Mouse (Mus musculus): Measurements from ENCODE around the gene Slc15a4. TPM values are rescaled to one million over a fixed set of nuclear protein-coding genes. Genes with fewer than 3 reads are reported as not detected.

Slc15a4 gene
- polyA plus RNA-seq (2012; rRNA removed) = 19.8 and 22.8 TPM in 2 replicates

- H3K27ac ChIP-seq (ENCODE audit: control insufficient read depth, insufficient read depth, low read depth, low read length) = peak within 1 kb of the TSS; percentile 69; the same call in 1 of the 2 replicates
Observed at GRCm38 (mm10) chr5:127632167-127633145, at the start of gene Slc15a4, which contains the start of gene Glt1d1. Slc15a4 (minus strand) TSS chr5:127632897. Glt1d1 (plus strand) TSS chr5:127632262.

GRCm38 (mm10) chr5:127678501-127678900 is 45.8 kb upstream of the Slc15a4 start:
- Histone ChIP-seq H3K4me3 (ENCODE audit: control insufficient read depth, low read depth, low read length) (no peak overlapping the region), H3K4me1 (ENCODE audit: control insufficient read depth, insufficient read depth, low read length) (no peaks in the 10 kb centered on the region), H3K27me3 (ENCODE audit: control insufficient read depth, insufficient read depth, low read length) (no peaks in the 10 kb centered on the region), H3K36me3 (ENCODE audit: control insufficient read depth, insufficient read depth, low read length) (no peaks in the 10 kb centered on the region), H3K27ac (ENCODE audit: control insufficient read depth, insufficient read depth, low read depth, low read length) (no peak overlapping the region)
- TF ChIP-seq CTCF (IDR thresholded peaks at IDR 0.05; ENCODE audit: control insufficient read depth, insufficient read depth, insufficient replicate concordance, low read depth, low read length) = peak; percentile 20; the same call in 1 of the 2 replicates
- no peak for TF ChIP-seq POLR2A (IDR thresholded peaks at IDR 0.05; ENCODE audit: control insufficient read depth, low read depth, low read length)

More at GRCm38 (mm10) chr5:127632167-127633145, at the start of gene Slc15a4, which contains the start of gene Glt1d1:
- H3K4me3 ChIP-seq (ENCODE audit: control insufficient read depth, low read depth, low read length) = peak within 1 kb of the TSS; percentile 91
- TF ChIP-seq CTCF (IDR thresholded peaks at IDR 0.05; ENCODE audit: control insufficient read depth, insufficient read depth, insufficient replicate concordance, low read depth, low read length) = no peak
- no peak for TF ChIP-seq POLR2A (IDR thresholded peaks at IDR 0.05; ENCODE audit: control insufficient read depth, low read depth, low read length)
- H3K4me1 ChIP-seq (ENCODE audit: control insufficient read depth, insufficient read depth, low read length) = peaks cover 9% of the 10 kb centered on the region
- no peaks in the 10 kb centered on the region for H3K36me3 ChIP-seq (ENCODE audit: control insufficient read depth, insufficient read depth, low read length)
- H3K27me3 ChIP-seq (ENCODE audit: control insufficient read depth, insufficient read depth, low read length) = no peaks in the 10 kb centered on the region

GRCm38 (mm10) chr5:127677561-127677960 is 44.9 kb upstream of the Slc15a4 start:
- H3K27ac ChIP-seq (ENCODE audit: control insufficient read depth, insufficient read depth, low read depth, low read length) = no peak overlapping the region
- H3K4me3 ChIP-seq (ENCODE audit: control insufficient read depth, low read depth, low read length) = no peak overlapping the region
- no peaks in the 10 kb centered on the region for H3K36me3 ChIP-seq (ENCODE audit: control insufficient read depth, insufficient read depth, low read length)
- H3K4me1 ChIP-seq (ENCODE audit: control insufficient read depth, insufficient read depth, low read length) = no peaks in the 10 kb centered on the region
- no peaks in the 10 kb centered on the region for H3K27me3 ChIP-seq (ENCODE audit: control insufficient read depth, insufficient read depth, low read length)
- TF ChIP-seq CTCF (IDR thresholded peaks at IDR 0.05; ENCODE audit: control insufficient read depth, insufficient read depth, insufficient replicate concordance, low read depth, low read length) (no peak), POLR2A (IDR thresholded peaks at IDR 0.05; ENCODE audit: control insufficient read depth, low read depth, low read length) (no peak)

GRCm38 (mm10) chr5:127673913-127674312 is 41.2 kb upstream of the Slc15a4 start:
- H3K4me3 ChIP-seq (ENCODE audit: control insufficient read depth, low read depth, low read length) = no peak overlapping the region
- no peaks in the 10 kb centered on the region for H3K4me1 ChIP-seq (ENCODE audit: control insufficient read depth, insufficient read depth, low read length)
- no peaks in the 10 kb centered on the region for H3K36me3 ChIP-seq (ENCODE audit: control insufficient read depth, insufficient read depth, low read length)
- no peaks in the 10 kb centered on the region for H3K27me3 ChIP-seq (ENCODE audit: control insufficient read depth, insufficient read depth, low read length)
- peak; percentile 38; the same call in 1 of the 2 replicates for TF ChIP-seq CTCF (IDR thresholded peaks at IDR 0.05; ENCODE audit: control insufficient read depth, insufficient read depth, insufficient replicate concordance, low read depth, low read length)
- no peak for TF ChIP-seq POLR2A (IDR thresholded peaks at IDR 0.05; ENCODE audit: control insufficient read depth, low read depth, low read length)
- H3K27ac ChIP-seq (ENCODE audit: control insufficient read depth, insufficient read depth, low read depth, low read length) = no peak overlapping the region

GRCm38 (mm10) chr5:127660979-127661378 is 28.3 kb upstream of the Slc15a4 start:
- TF ChIP-seq POLR2A (IDR thresholded peaks at IDR 0.05; ENCODE audit: control insufficient read depth, low read depth, low read length) (no peak), CTCF (IDR thresholded peaks at IDR 0.05; ENCODE audit: control insufficient read depth, insufficient read depth, insufficient replicate concordance, low read depth, low read length) (no peak)
- Histone ChIP-seq H3K27ac (ENCODE audit: control insufficient read depth, insufficient read depth, low read depth, low read length) (no peak overlapping the region), H3K36me3 (ENCODE audit: control insufficient read depth, insufficient read depth, low read length) (no peaks in the 10 kb centered on the region), H3K4me3 (ENCODE audit: control insufficient read depth, low read depth, low read length) (no peak overlapping the region), H3K4me1 (ENCODE audit: control insufficient read depth, insufficient read depth, low read length) (no peaks in the 10 kb centered on the region), H3K27me3 (ENCODE audit: control insufficient read depth, insufficient read depth, low read length) (no peaks in the 10 kb centered on the region)

- H3K4me3 ChIP-seq (ENCODE audit: control insufficient read depth, low read depth, low read length) = no peak overlapping the region
- H3K36me3 ChIP-seq (ENCODE audit: control insufficient read depth, insufficient read depth, low read length) = no peaks in the 10 kb centered on the region
- TF ChIP-seq CTCF (IDR thresholded peaks at IDR 0.05; ENCODE audit: control insufficient read depth, insufficient read depth, insufficient replicate concordance, low read depth, low read length) = no peak
- no peak for TF ChIP-seq POLR2A (IDR thresholded peaks at IDR 0.05; ENCODE audit: control insufficient read depth, low read depth, low read length)
- no peaks in the 10 kb centered on the region for H3K4me1 ChIP-seq (ENCODE audit: control insufficient read depth, insufficient read depth, low read length)
- H3K27ac ChIP-seq (ENCODE audit: control insufficient read depth, insufficient read depth, low read depth, low read length) = no peak overlapping the region
- no peaks in the 10 kb centered on the region for H3K27me3 ChIP-seq (ENCODE audit: control insufficient read depth, insufficient read depth, low read length)
Observed at GRCm38 (mm10) chr5:127660267-127660666, 27.6 kb upstream of the Slc15a4 start.

- H3K27me3 ChIP-seq (ENCODE audit: control insufficient read depth, insufficient read depth, low read length) = no peaks in the 10 kb centered on the region
- TF ChIP-seq CTCF (IDR thresholded peaks at IDR 0.05; ENCODE audit: control insufficient read depth, insufficient read depth, insufficient replicate concordance, low read depth, low read length) = no peak
- TF ChIP-seq POLR2A (IDR thresholded peaks at IDR 0.05; ENCODE audit: control insufficient read depth, low read depth, low read length) = no peak
- H3K36me3 ChIP-seq (ENCODE audit: control insufficient read depth, insufficient read depth, low read length) = no peaks in the 10 kb centered on the region
- H3K4me3 ChIP-seq (ENCODE audit: control insufficient read depth, low read depth, low read length) = no peak overlapping the region
- no peaks in the 10 kb centered on the region for H3K4me1 ChIP-seq (ENCODE audit: control insufficient read depth, insufficient read depth, low read length)
- no peak overlapping the region for H3K27ac ChIP-seq (ENCODE audit: control insufficient read depth, insufficient read depth, low read depth, low read length)
Observed at GRCm38 (mm10) chr5:127659312-127659711, 26.6 kb upstream of the Slc15a4 start.

All from testis, adult 2 months (tissue).